Mouse (Mus musculus) common myeloid progenitor, adult 5-6 weeks (primary cell): Measurements from ENCODE around the gene Nectin2. TPM values are rescaled to one million over a fixed set of nuclear protein-coding genes. Genes with fewer than 3 reads are reported as not detected.

ENCODE experiments used
- ATAC-seq: replicated peaks from 2 replicates; pipeline ENCODE4 v1.8.0; 2016; ENCODE audit warnings: low read depth, mild to moderate bottlenecking, moderate TSS enrichment, inconsistent platforms; ENCODE audit not compliant: poor library complexity, severe bottlenecking
- total RNA-seq: library from RNA; stranded (forward); fragments of 200-1000, 187-1606 nt; gene quantifications from 2 replicates; pipeline ENCODE4 v1.2.3, GENCODE M21; 2017

The Nectin2 gene
- total RNA-seq, 1 experiment from 2014 or later, result 2.5 TPM

GRCm38 (mm10) chr7:19746426-19747201 is 3.7 kb downstream of the Nectin2 start:
- ATAC-seq, result no peak

GRCm38 (mm10) chr7:19745971-19746370 is 4.3 kb downstream of the Nectin2 start:
- ATAC-seq, result no peak

GRCm38 (mm10) chr7:19744590-19745385 is 5.5 kb downstream of the Nectin2 start:
- ATAC-seq, result peak; percentile 60

- ATAC-seq, result no peak
Observed at GRCm38 (mm10) chr7:19743791-19744190, 6.5 kb downstream of the Nectin2 start.

GRCm38 (mm10) chr7:19742468-19742867 is 7.8 kb downstream of the Nectin2 start:
- no peak for ATAC-seq

- ATAC-seq, result no peak
Observed at GRCm38 (mm10) chr7:19741329-19742031, 8.8 kb downstream of the Nectin2 start.

GRCm38 (mm10) chr7:19740269-19740668 is 10.0 kb downstream of the Nectin2 start:
- no peak for ATAC-seq

- no peak for ATAC-seq
Observed at GRCm38 (mm10) chr7:19738771-19739170, 11.5 kb downstream of the Nectin2 start.

- ATAC-seq, result peak; percentile 94
Observed at GRCm38 (mm10) chr7:19736389-19737057, 13.8 kb downstream of the Nectin2 start.

- no peak for ATAC-seq
Observed at GRCm38 (mm10) chr7:19734178-19734666, 16.1 kb downstream of the Nectin2 start.

- ATAC-seq, result no peak; the same call in 1 of the 2 replicates
Observed at GRCm38 (mm10) chr7:19726541-19726940, 23.7 kb downstream of the Nectin2 start.

GRCm38 (mm10) chr7:19724167-19724566 is 26.1 kb downstream of the Nectin2 start:
- ATAC-seq, result no peak

- 0 out of 2 replicates have a peak, but pooled peaks have one; percentile 11 for ATAC-seq
Observed at GRCm38 (mm10) chr7:19722754-19723195, 27.5 kb downstream of the Nectin2 start.

- ATAC-seq, result no peak
Observed at GRCm38 (mm10) chr7:19719200-19719599, 31.1 kb downstream of the Nectin2 start.

- no peak for ATAC-seq
Observed at GRCm38 (mm10) chr7:19718297-19718952, 31.9 kb downstream of the Nectin2 start.

GRCm38 (mm10) chr7:19717346-19717745 is 32.9 kb downstream of the Nectin2 start:
- ATAC-seq, result no peak

GRCm38 (mm10) chr7:19716822-19717221 is 33.5 kb downstream of the Nectin2 start:
- ATAC-seq, result no peak

GRCm38 (mm10) chr7:19716055-19716682 is 34.1 kb downstream of the Nectin2 start:
- no peak for ATAC-seq
